Mouse (Mus musculus) gonadal fat pad, adult 2 months (tissue): Measurements from ENCODE around the gene Hist1h4f. TPM values are rescaled to one million over a fixed set of nuclear protein-coding genes. Genes with fewer than 3 reads are reported as not detected.
A peak's percentile ranks its signal among the peaks of the same experiment; 100 is the strongest.
"Not testable (repeated sequence)": the region's sequence is repeated elsewhere in the genome, so short reads cannot be mapped to it uniquely, and the experiment has no call there.

Source experiments
- DNase-seq: peaks from one replicate; pipeline ENCODE4 v3.0.0-alpha.2; 2012; ENCODE audit warnings: low read depth
- polyA plus RNA-seq: library from polyadenylated mRNA; depleted of rRNA; stranded (reverse); fragments of >200 nt; gene quantifications from 2 replicates; pipeline ENCODE4 v1.2.3, GENCODE M21; 2012

Hist1h4f gene
- polyA plus RNA-seq, 1 experiment = 8.5 TPM

GRCm38 (mm10) chr13:23554925-23555838, 3.7 kb upstream of the Hist1h4f start:
- DNase-seq = no peak

- DNase-seq = no peak
Measured at GRCm38 (mm10) chr13:23554393-23554792, 2.9 kb upstream of the Hist1h4f start.

GRCm38 (mm10) chr13:23552962-23553361, 1.5 kb upstream of the Hist1h4f start, which contains the start of gene Hist1h1d:
Gene Hist1h1d (plus strand): TSS chr13:23553262.
- DNase-seq = no peak

DNA sequence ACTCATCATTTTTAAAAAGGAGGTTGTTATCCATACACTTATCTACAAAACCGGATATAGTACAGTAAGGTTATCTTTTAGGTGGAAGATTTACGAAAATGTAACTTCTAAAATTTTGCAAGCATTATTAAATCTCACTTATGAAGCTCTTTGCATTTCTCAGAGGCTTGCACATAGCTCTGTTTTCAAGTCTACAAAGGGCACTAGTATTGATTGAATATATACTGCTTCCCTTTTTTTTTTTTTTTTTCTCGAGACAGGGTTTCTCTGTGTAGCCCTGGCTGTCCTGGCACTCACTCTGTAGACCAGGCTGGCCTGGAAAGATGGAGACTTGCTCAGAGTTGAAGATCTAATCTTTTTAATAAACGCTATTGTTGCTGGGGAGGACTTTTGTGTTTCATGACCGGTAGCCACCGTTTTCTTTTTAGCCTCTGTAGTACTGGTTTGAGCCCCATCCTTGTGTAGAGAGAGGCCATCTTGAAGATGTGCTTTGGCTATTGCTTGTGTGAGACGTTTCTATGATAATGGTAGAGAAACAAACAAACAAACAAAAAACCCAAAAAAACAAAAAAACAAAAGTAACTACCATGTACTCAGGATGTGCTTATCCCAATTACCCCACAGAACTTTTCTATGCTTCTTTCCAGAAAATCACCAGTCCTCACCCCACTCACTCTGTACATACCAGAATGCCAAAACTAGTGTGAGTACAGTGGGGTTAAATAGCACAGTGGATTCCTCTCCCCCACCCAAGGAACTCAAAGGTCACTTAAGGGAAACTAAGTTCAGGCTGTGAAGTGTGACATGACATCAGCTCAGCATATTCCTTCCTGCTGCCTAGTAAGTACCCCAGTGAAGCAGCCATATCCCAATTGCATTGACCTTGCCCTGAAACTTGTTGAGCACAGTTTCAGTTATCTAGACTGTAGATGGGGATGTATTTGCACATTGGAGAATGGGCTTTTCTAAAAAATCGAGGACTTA, 775 bp upstream of the Hist1h4f start:
- DNase-seq = no peak

DNA sequence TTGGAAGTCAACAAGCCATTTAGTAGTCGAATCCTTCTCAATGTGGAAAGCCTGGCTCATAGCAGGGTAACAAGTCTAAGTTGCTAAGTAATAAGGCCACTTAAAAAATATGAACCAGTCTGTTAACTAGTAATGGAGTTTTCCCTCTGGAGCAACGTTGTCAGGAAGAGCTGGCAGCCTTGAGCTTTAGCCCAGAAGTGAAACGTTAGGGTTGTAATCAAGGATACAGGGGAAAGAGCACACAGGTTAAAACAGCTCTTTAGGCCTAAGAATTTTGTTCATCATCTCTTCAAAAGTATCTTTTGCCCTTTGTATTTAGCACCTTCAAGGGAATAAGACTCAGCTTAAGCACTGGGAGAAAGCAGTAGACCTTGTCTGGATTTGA, 695 bp downstream of the Hist1h4f start:
- DNase-seq = no peak

DNA sequence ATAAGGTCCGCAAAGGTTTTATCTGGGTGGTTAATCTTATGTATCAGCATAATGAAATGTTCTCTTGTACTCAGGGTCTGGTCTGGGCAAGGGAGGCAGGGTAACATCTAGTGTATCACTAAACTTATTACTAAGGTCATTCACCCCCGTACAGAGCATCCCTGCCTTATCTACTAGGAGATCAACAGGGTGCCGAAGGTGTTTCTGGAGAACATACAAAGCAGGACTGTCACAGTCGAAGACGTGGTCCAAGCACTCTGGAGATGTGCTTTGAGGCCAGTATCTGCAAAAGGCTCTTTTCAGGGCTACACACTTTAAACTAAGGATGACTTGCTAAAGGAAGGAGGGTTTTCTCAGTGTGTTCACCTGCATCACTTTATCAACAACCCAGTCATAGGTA, 4.8 kb downstream of the Hist1h4f start:
- no peak for DNase-seq

GRCm38 (mm10) chr13:23544787-23545120, 6.7 kb downstream of the Hist1h4f start:
- DNase-seq = not testable (repeated sequence)

- peak; percentile 97 for DNase-seq
Measured at GRCm38 (mm10) chr13:23543965-23544786, 7.3 kb downstream of the Hist1h4f start, which contains the start of gene Hist1h3f. Gene Hist1h3f (plus strand): TSS chr13:23544052.

DNA sequence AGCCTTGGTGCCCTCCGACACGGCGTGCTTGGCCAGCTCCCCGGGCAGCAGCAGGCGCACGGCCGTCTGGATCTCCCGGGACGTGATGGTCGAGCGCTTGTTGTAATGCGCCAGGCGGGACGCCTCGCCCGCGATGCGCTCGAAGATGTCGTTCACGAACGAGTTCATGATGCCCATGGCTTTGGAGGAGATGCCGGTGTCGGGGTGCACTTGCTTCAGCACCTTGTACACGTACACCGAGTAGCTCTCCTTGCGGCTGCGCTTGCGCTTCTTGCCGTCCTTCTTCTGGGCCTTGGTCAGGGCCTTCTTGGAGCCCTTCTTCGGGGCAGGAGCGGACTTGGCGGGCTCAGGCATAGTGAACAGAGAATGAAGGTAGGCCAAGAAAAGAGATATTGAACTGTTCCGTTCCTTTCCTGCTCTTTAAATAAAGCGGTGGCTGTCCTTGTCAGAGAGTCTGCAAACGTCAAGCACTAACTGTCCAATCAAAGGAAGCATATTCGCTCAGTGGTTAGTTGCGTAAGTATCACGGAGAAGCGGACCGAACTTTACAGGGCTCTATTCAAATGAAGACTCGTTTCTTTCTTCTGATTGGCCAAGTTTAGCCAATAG, 8.3 kb downstream of the Hist1h4f start, which contains the start of gene Hist1h2bh:
Gene Hist1h2bh (minus strand): TSS at position 394 of the 609 bp plus-strand sequence.
- not testable (repeated sequence) for DNase-seq

DNA sequence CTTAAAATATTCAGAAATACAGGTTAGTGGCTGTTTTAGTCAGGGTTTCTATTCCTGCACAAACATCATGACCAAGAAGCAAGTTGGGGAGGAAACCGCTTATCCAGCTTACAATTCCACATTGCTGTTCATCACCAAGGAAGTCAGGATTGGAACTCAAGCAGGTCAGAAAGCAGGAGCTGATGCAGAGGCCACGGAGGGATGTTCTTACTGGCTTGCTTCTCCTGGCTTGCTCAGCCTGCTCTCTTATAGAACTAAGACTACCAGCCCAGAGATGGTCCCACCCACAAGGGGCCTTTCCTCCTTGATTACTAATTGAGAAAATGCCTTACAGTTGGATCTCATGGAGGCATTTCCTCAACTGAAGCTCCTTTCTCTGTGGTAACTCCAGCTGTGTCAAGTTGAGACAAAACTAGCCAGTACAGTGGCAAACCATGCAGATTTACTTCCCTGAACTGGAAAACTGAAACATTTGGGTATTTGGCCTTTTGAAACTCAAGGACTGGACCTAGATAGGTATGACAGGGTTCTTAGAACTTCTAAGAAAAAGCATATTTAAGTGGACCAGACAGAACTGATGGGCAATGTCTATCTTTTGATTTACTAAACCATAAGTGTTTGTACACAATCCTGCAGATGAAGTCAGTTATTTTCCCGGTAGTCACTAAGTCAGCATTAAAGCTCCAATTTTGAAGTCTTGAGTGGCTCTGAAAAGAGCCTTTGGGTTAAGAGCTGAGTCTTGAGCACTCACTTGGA, 9.0 kb downstream of the Hist1h4f start:
- DNase-seq = not testable (repeated sequence)

GRCm38 (mm10) chr13:23541497-23541896, 10.0 kb downstream of the Hist1h4f start:
- no peak for DNase-seq

- not testable (repeated sequence) for DNase-seq
Measured at GRCm38 (mm10) chr13:23539821-23540220, 11.6 kb downstream of the Hist1h4f start.

DNA sequence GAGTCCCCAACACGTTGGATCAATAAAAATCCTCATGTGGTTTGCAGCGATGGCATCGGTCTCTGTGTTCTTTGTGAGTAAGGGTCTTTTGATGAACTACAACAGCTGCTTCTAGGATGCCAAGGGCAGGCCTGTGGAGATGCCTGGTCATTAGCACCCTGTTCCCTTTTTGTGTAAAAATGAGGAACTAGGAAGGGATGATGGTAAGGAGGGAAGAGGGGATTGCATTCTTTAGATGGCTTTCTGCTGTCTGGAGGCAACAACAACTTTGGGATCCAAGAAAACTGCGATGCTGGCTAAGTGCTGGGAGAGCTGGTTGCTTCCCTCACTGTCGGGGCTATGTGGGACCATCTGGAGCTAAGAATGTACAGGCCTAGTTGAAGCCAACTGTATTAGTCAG, 13.2 kb downstream of the Hist1h4f start:
- DNase-seq = no peak

- no peak for DNase-seq
Measured at GRCm38 (mm10) chr13:23537006-23537710, 14.3 kb downstream of the Hist1h4f start.

- DNase-seq = no peak
Measured at GRCm38 (mm10) chr13:23536076-23536822, 15.2 kb downstream of the Hist1h4f start.

DNA sequence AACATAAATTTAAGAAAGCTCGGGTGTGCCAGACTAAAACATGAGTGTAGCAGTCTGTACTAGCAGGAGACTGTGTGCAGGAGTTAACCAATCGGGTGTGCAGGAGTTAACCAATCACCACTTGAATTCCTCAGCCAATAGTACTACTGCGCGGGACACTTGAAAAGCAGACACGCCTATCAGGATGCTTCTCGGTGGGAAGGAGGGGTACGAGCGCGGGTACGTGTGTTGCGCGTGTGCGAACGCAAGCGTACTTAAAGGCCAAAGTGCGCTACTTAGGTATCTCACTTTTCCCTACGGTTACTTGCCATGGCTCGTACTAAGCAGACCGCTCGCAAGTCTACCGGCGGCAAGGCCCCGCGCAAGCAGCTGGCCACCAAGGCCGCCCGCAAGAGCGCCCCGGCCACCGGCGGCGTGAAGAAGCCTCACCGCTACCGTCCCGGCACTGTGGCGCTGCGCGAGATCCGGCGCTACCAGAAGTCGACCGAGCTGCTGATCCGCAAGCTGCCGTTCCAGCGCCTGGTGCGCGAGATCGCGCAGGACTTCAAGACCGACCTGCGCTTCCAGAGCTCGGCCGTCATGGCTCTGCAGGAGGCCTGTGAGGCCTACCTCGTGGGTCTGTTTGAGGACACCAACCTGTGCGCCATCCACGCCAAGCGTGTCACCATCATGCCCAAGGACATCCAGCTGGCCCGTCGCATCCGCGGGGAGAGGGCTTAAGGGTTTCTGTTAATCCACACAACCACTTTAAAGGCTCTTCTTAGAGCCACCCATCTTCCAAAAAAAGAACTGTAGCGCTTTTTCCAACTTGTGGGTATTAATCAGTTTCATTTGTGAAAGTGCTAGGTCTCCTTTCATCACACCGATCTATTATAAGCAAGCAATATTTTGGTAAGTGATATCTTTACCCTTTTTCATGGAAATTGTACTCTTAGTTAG, 16.0 kb downstream of the Hist1h4f start, which contains the start of gene Hist1h3g:
Gene Hist1h3g (plus strand): TSS at position 286 of the 939 bp plus-strand sequence.
- DNase-seq = not testable (repeated sequence)

DNA sequence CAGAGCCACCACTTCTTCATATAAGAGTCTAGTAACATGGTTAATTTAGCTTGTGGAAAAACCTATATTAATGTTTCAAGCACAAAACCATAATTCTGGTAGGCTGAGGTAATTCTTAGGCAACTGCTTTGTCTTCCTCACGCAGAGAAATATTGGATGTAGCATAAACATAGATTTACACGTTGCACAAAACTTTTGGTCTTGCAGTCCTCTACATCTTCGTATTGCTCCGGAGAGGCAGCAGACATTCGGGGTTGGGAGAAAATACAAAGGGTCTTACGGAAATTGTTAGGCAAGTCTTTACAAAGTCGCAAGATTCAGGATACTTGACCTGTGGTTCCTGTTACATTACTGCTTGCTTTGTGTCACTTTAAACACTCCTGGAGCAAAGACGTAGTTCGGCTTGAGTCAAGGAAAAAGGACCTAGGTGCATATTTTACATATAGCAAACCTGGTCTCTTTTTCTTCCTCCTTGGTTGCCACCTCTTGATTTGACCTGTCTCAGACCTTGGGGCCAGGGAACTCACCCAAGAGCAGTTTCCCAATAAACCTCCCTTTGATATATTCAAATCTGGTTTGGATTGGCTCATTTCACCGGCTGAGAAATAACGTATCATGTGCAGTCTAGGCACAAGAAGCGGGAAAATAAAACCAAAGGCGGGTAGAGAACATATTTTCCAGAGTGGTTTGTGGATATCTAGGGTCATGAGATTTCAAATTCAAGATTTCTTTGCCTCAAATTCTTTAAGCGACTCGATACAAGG, 16.9 kb downstream of the Hist1h4f start:
- no peak for DNase-seq
